Mouse (Mus musculus) heart, embryonic 12.5 days (tissue): Measurements from ENCODE around the gene Mon1a. TPM values are rescaled to one million over a fixed set of nuclear protein-coding genes. Genes with fewer than 3 reads are reported as not detected.

Experiments
- ATAC-seq: fragments of 200-750 bp; cut with Nextera tagmentation; 2 replicates; pipeline ENCODE4 v1.8.0; 2017; ENCODE audit warnings: moderate TSS enrichment, moderate library complexity; ENCODE audit not compliant: insufficient number of reproducible peaks, low FRiP score
- H3K27ac ChIP-seq: fragments of 300-500 bp; sonication (generic); 2 replicates; pipeline ENCODE4 v1.5.1; 2016; ENCODE audit warnings: mild to moderate bottlenecking, moderate library complexity; ENCODE audit not compliant: poor library complexity, severe bottlenecking
- H3K27me3 ChIP-seq: fragments of 300-500 bp; sonication (generic); replicated peaks from 2 replicates; pipeline ENCODE4 v1.6.1; 2016; ENCODE audit warnings: mild to moderate bottlenecking, moderate library complexity
- H3K36me3 ChIP-seq: fragments of 300-500 bp; sonication (generic); 2 replicates; pipeline ENCODE4 v1.6.1; 2016; ENCODE audit warnings: mild to moderate bottlenecking, moderate library complexity
- H3K4me1 ChIP-seq: fragments of 300-500 bp; sonication (generic); replicated peaks from 2 replicates; pipeline ENCODE4 v1.6.1; 2016; ENCODE audit warnings: mild to moderate bottlenecking
- H3K4me2 ChIP-seq: fragments of 300-500 bp; sonication (generic); 2 replicates; pipeline ENCODE4 v1.6.1; 2016; ENCODE audit warnings: mild to moderate bottlenecking, moderate library complexity
- H3K4me3 ChIP-seq: fragments of 300-500 bp; sonication (generic); 2 replicates; pipeline ENCODE4 v1.5.1; 2016; ENCODE audit warnings: mild to moderate bottlenecking
- H3K9ac ChIP-seq: fragments of 300-500 bp; sonication (generic); 2 replicates; pipeline ENCODE4 v1.6.1; 2016; ENCODE audit warnings: mild to moderate bottlenecking, moderate library complexity
- H3K9me3 ChIP-seq: fragments of 300-500 bp; sonication (generic); replicated peaks from 2 replicates; pipeline ENCODE4 v1.6.1; 2016; ENCODE audit warnings: mild to moderate bottlenecking, moderate library complexity
- WGBS: fragments of 180-500 bp; shearing (Covaris S2); methylation state at CpG from one replicate; pipeline ENCODE4 v1.1.7; 2016; 5-methylcytosine and 5-hydroxymethylcytosine counted together
- polyA plus RNA-seq: library from polyadenylated mRNA; unstranded; fragments of >200 nt; fragmentation: Nextera tagmentation; extraction: Ambion mirVana; gene quantifications from 2 replicates; pipeline ENCODE4 v1.2.1, GENCODE M21; 2016

Mon1a gene
- polyA plus RNA-seq, 1 experiment from 2014 or later: 9.3 TPM

- peaks cover 56% of the 10 kb centered on the region for H3K4me1 ChIP-seq
- peaks cover 9% of the 10 kb centered on the region; the same call in 1 of the 2 replicates for H3K27me3 ChIP-seq
- ATAC-seq: no peak
- peak overlapping the region; percentile 48 for H3K4me3 ChIP-seq
- H3K36me3 ChIP-seq: no peaks in the 10 kb centered on the region
- H3K4me2 ChIP-seq: peak overlapping the region; percentile 90
- 28% methylated on average over 18 of the region's 18 CpGs for WGBS
- H3K9ac ChIP-seq: peak overlapping the region; percentile 51
- H3K27ac ChIP-seq: peak overlapping the region; percentile 1; the same call in 1 of the 2 replicates
- H3K9me3 ChIP-seq: no peaks in the 10 kb centered on the region
Measured at GRCm38 (mm10) chr9:107908410-107909158, 20.6 kb downstream of the Mon1a start.

GRCm38 (mm10) chr9:107910025-107910769 is 22.2 kb downstream of the Mon1a start:
- no peaks in the 10 kb centered on the region for H3K36me3 ChIP-seq
- WGBS: 66% methylated on average over 15 of the region's 15 CpGs
- no peak for ATAC-seq

GRCm38 (mm10) chr9:107914764-107915420 is 26.9 kb downstream of the Mon1a start:
- peaks cover 29% of the 10 kb centered on the region for H3K4me1 ChIP-seq
- no peak overlapping the region for H3K4me2 ChIP-seq
- H3K27me3 ChIP-seq: peaks cover 44% of the 10 kb centered on the region
- no peak for ATAC-seq
- H3K4me3 ChIP-seq: no peak overlapping the region
- H3K27ac ChIP-seq: no peak overlapping the region
- WGBS: 68% methylated on average over 16 of the region's 16 CpGs
- no peak overlapping the region for H3K9ac ChIP-seq
- no peaks in the 10 kb centered on the region for H3K9me3 ChIP-seq
- H3K36me3 ChIP-seq: no peaks in the 10 kb centered on the region

More at GRCm38 (mm10) chr9:107910025-107910769, 22.2 kb downstream of the Mon1a start:
- Histone ChIP-seq H3K4me1 (peaks cover 54% of the 10 kb centered on the region), H3K4me2 (peak overlapping the region; percentile 20), H3K9ac (no peak overlapping the region), H3K27me3 (peaks cover 18% of the 10 kb centered on the region), H3K9me3 (no peaks in the 10 kb centered on the region), H3K4me3 (no peak overlapping the region), H3K27ac (peak overlapping the region; percentile 23; the same call in 1 of the 2 replicates)

GRCm38 (mm10) chr9:107917895-107918608 is 30.1 kb downstream of the Mon1a start:
- WGBS: 31% methylated on average over 13 of the region's 13 CpGs
- H3K9ac ChIP-seq: no peak overlapping the region
- ATAC-seq: no peak

GRCm38 (mm10) chr9:107918884-107919283 is 30.9 kb downstream of the Mon1a start:
- no peak for ATAC-seq
- WGBS: 67% methylated on average over 6 of the region's 6 CpGs
- H3K36me3 ChIP-seq: no peaks in the 10 kb centered on the region
- H3K27ac ChIP-seq: no peak overlapping the region
- H3K27me3 ChIP-seq: peaks cover 39% of the 10 kb centered on the region
- no peak overlapping the region for H3K9ac ChIP-seq
- peaks cover 22% of the 10 kb centered on the region for H3K4me1 ChIP-seq
- H3K4me3 ChIP-seq: no peak overlapping the region
- H3K4me2 ChIP-seq: no peak overlapping the region
- no peaks in the 10 kb centered on the region for H3K9me3 ChIP-seq

More at GRCm38 (mm10) chr9:107917895-107918608, 30.1 kb downstream of the Mon1a start:
- no peaks in the 10 kb centered on the region for H3K36me3 ChIP-seq
- H3K27me3 ChIP-seq: peaks cover 39% of the 10 kb centered on the region
- H3K9me3 ChIP-seq: no peaks in the 10 kb centered on the region
- H3K27ac ChIP-seq: no peak overlapping the region
- H3K4me2 ChIP-seq: no peak overlapping the region
- no peak overlapping the region for H3K4me3 ChIP-seq
- peaks cover 17% of the 10 kb centered on the region for H3K4me1 ChIP-seq

GRCm38 (mm10) chr9:107919441-107919840 is 31.5 kb downstream of the Mon1a start:
- WGBS: 73% methylated on average over 5 of the region's 5 CpGs
- Histone ChIP-seq H3K4me2 (no peak overlapping the region), H3K9ac (no peak overlapping the region), H3K4me1 (peaks cover 27% of the 10 kb centered on the region), H3K27ac (no peak overlapping the region), H3K4me3 (no peak overlapping the region), H3K36me3 (no peaks in the 10 kb centered on the region), H3K9me3 (no peaks in the 10 kb centered on the region), H3K27me3 (peaks cover 34% of the 10 kb centered on the region)
- ATAC-seq: no peak

- Histone ChIP-seq H3K9ac (no peak overlapping the region), H3K9me3 (no peaks in the 10 kb centered on the region), H3K27me3 (no peaks in the 10 kb centered on the region), H3K4me1 (peaks cover 48% of the 10 kb centered on the region), H3K4me2 (no peak overlapping the region), H3K4me3 (no peak overlapping the region), H3K27ac (no peak overlapping the region), H3K36me3 (no peaks in the 10 kb centered on the region)
- 31% methylated on average over 7 of the region's 7 CpGs for WGBS
- 0 out of 2 replicates have a peak, but pooled peaks have one; percentile 41 for ATAC-seq
Measured at GRCm38 (mm10) chr9:107923021-107923420, 35.1 kb downstream of the Mon1a start.

- no peaks in the 10 kb centered on the region for H3K9me3 ChIP-seq
- no peak overlapping the region for H3K4me3 ChIP-seq
- H3K9ac ChIP-seq: no peak overlapping the region
- ATAC-seq: no peak
- H3K27me3 ChIP-seq: no peaks in the 10 kb centered on the region
- peaks cover 49% of the 10 kb centered on the region for H3K4me1 ChIP-seq
- 0 out of 2 replicates have a peak overlapping the region, but pooled peaks have one; percentile 17 for H3K4me2 ChIP-seq
- no peaks in the 10 kb centered on the region for H3K36me3 ChIP-seq
- WGBS: 25% methylated on average over 6 of the region's 6 CpGs
- no peak overlapping the region for H3K27ac ChIP-seq
Measured at GRCm38 (mm10) chr9:107923956-107924355, 36.0 kb downstream of the Mon1a start.

- ATAC-seq: no peak
- Histone ChIP-seq H3K36me3 (no peaks in the 10 kb centered on the region), H3K9ac (no peak overlapping the region), H3K4me3 (no peak overlapping the region), H3K27me3 (0 out of 2 replicates have a peak, but pooled peaks cover under 1% of the 10 kb centered on the region), H3K9me3 (no peaks in the 10 kb centered on the region), H3K4me2 (no peak overlapping the region), H3K27ac (no peak overlapping the region), H3K4me1 (peaks cover 50% of the 10 kb centered on the region)
- WGBS: 34% methylated on average over 3 of the region's 3 CpGs
Measured at GRCm38 (mm10) chr9:107925251-107925650, 37.3 kb downstream of the Mon1a start.

GRCm38 (mm10) chr9:107926920-107927420 is 39.0 kb downstream of the Mon1a start:
- Histone ChIP-seq H3K4me2 (peak overlapping the region; percentile 11), H3K9me3 (no peaks in the 10 kb centered on the region), H3K27ac (no peak overlapping the region), H3K4me3 (no peak overlapping the region), H3K9ac (no peak overlapping the region), H3K27me3 (0 out of 2 replicates have a peak, but pooled peaks cover 4% of the 10 kb centered on the region), H3K36me3 (no peaks in the 10 kb centered on the region), H3K4me1 (peaks cover 50% of the 10 kb centered on the region)
- 16% methylated on average over 9 of the region's 9 CpGs for WGBS
- peak; percentile 5; the same call in 1 of the 2 replicates for ATAC-seq
